Mouse (Mus musculus) heart, embryonic 14.5 days (tissue): ENCODE measurements at regions not wholly inside any gene's neighbourhood (a gene's known extent, or its start where the extent isn't known, plus 50 kb on each side); places are given as distances from the start of the nearest gene placed in this dataset.
"Not testable (repeated sequence)": the region's sequence is repeated elsewhere in the genome, so short reads cannot be mapped to it uniquely, and the experiment has no call there.

Experiments used
- ATAC-seq: fragments of 200-750 bp; cut with Nextera tagmentation; 2 replicates; pipeline ENCODE4 v1.8.0; 2017; ENCODE audit warnings: low read depth, moderate TSS enrichment; ENCODE audit not compliant: insufficient number of reproducible peaks, insufficient read depth, low FRiP score
- H3K27ac ChIP-seq, 2 experiments: fragments of 200-500 bp in 1 of 2; fragments of 300-500 bp in 1 of 2; sonication (generic) in 1 of 2; replicated peaks in 1 of 2; 2 replicates each; pipeline ENCODE4 v1.5.1; 2012 to 2014; ENCODE audit warnings: low read depth in 2 of 2, low read length in 2 of 2, control low read depth in 1 of 2, mild to moderate bottlenecking in 1 of 2, mixed read lengths in 1 of 2; ENCODE audit not compliant: control insufficient read depth in 1 of 2, insufficient read depth in 1 of 2
- H3K27me3 ChIP-seq: fragments of 300-500 bp; sonication (generic); 2 replicates; pipeline ENCODE4 v1.6.1; 2014; ENCODE audit warnings: mild to moderate bottlenecking, low read length, control low read depth; ENCODE audit not compliant: control insufficient read depth, insufficient read depth
- H3K36me3 ChIP-seq: fragments of 300-500 bp; sonication (generic); 2 replicates; pipeline ENCODE4 v1.6.1; 2014; ENCODE audit warnings: mild to moderate bottlenecking, control low read depth, low read length, mixed read lengths; ENCODE audit not compliant: control insufficient read depth, insufficient read depth
- H3K4me1 ChIP-seq, 2 experiments: fragments of 200-500 bp in 1 of 2; fragments of 300-500 bp in 1 of 2; sonication (generic) in 1 of 2; 2 replicates each; pipeline ENCODE4 v1.6.1; 2012 to 2014; ENCODE audit warnings: low read length in 2 of 2, control low read depth in 1 of 2, mixed read lengths in 1 of 2; ENCODE audit not compliant: control insufficient read depth in 2 of 2, insufficient read depth in 2 of 2
- H3K4me2 ChIP-seq: fragments of 300-500 bp; sonication (generic); 2 replicates; pipeline ENCODE4 v1.6.1; 2014; ENCODE audit warnings: mild to moderate bottlenecking, low read length
- H3K4me3 ChIP-seq, 2 experiments: fragments of 200-500 bp in 1 of 2; fragments of 300-500 bp in 1 of 2; sonication (generic) in 1 of 2; 2 replicates each; pipeline ENCODE4 v1.5.1; 2012 to 2014; ENCODE audit warnings: low read length in 2 of 2, mild to moderate bottlenecking in 2 of 2, control low read depth in 1 of 2, low read depth in 1 of 2, moderate library complexity in 1 of 2; ENCODE audit not compliant: control insufficient read depth in 1 of 2, insufficient read depth in 1 of 2
- H3K9ac ChIP-seq: fragments of 300-500 bp; sonication (generic); 2 replicates; pipeline ENCODE4 v1.6.1; 2014; ENCODE audit warnings: mild to moderate bottlenecking, low read length
- H3K9me3 ChIP-seq: fragments of 300-500 bp; sonication (generic); 2 replicates; pipeline ENCODE4 v1.6.1; 2016; ENCODE audit warnings: low read length, control low read depth; ENCODE audit not compliant: control insufficient read depth
- WGBS: fragments of 180-500 bp; shearing (Covaris S2); extraction: QIAGEN DNeasy Blood & Tissue Kit; methylation state at CpG from one replicate; pipeline ENCODE4 v1.1.7; 2014; 5-methylcytosine and 5-hydroxymethylcytosine counted together

- ATAC-seq, result no peak
- Histone ChIP-seq H3K27me3 (no peaks in the 10 kb centered on the region), H3K9me3 (peaks cover 5% of the 10 kb centered on the region; the same call in 1 of the 2 replicates), H3K4me2 (no peak overlapping the region), H3K36me3 (no peaks in the 10 kb centered on the region), H3K9ac (no peak overlapping the region), H3K27ac (no peak overlapping the region), H3K4me3 (no peak overlapping the region), H3K4me1 (no peaks in the 10 kb centered on the region)
- 70% methylated on average over 5 of the region's 5 CpGs for WGBS
These were observed 74.8 kb upstream of the Alkbh8 start for GRCm38 (mm10) chr9:3260181-3260580.

- Histone ChIP-seq H3K27ac (no peak overlapping the region), H3K27me3 (no peaks in the 10 kb centered on the region), H3K9me3 (peaks cover 5% of the 10 kb centered on the region; the same call in 1 of the 2 replicates), H3K4me3 (no peak overlapping the region), H3K4me2 (no peak overlapping the region), H3K4me1 (no peaks in the 10 kb centered on the region), H3K9ac (no peak overlapping the region), H3K36me3 (no peaks in the 10 kb centered on the region)
- 77% methylated on average over 2 of the region's 2 CpGs for WGBS
- no peak for ATAC-seq
These were observed 74.1 kb upstream of the Alkbh8 start for GRCm38 (mm10) chr9:3260860-3261259.

GRCm38 (mm10) chr9:3264467-3264866, 70.5 kb upstream of the Alkbh8 start:
- no peak overlapping the region for H3K4me2 ChIP-seq

GRCm38 (mm10) chr9:3280496-3280895, 54.4 kb upstream of the Alkbh8 start:
- not testable (repeated sequence) for H3K36me3 ChIP-seq, H3K4me1 ChIP-seq, H3K27ac ChIP-seq, H3K4me3 ChIP-seq, H3K27me3 ChIP-seq, H3K9ac ChIP-seq, H3K4me2 ChIP-seq, ATAC-seq
- H3K9me3 ChIP-seq, result peaks cover 15% of the 10 kb centered on the region; the same call in 1 of the 2 replicates
- WGBS, result 72% methylated on average over 8 of the region's 8 CpGs

More at GRCm38 (mm10) chr9:3264467-3264866, 70.5 kb upstream of the Alkbh8 start:
- ATAC-seq, result no peak
- Histone ChIP-seq H3K36me3 (no peaks in the 10 kb centered on the region), H3K4me3 (no peak overlapping the region), H3K9ac (no peak overlapping the region), H3K27ac (no peak overlapping the region), H3K9me3 (peaks cover 16% of the 10 kb centered on the region), H3K4me1 (no peaks in the 10 kb centered on the region), H3K27me3 (no peaks in the 10 kb centered on the region)

- not testable (repeated sequence) for H3K4me1 ChIP-seq, H3K4me3 ChIP-seq, H3K9me3 ChIP-seq, H3K9ac ChIP-seq, H3K36me3 ChIP-seq, H3K27ac ChIP-seq, H3K4me2 ChIP-seq, ATAC-seq, H3K27me3 ChIP-seq
- 82% methylated on average over 3 of the region's 3 CpGs for WGBS
These were observed 53.0 kb upstream of the Alkbh8 start for GRCm38 (mm10) chr9:3281906-3282305.

- not testable (repeated sequence) for H3K4me3 ChIP-seq, H3K9ac ChIP-seq, H3K4me1 ChIP-seq, H3K36me3 ChIP-seq, H3K27ac ChIP-seq, ATAC-seq, H3K27me3 ChIP-seq, H3K4me2 ChIP-seq, H3K9me3 ChIP-seq
- 77% methylated on average over 9 of the region's 9 CpGs for WGBS
These were observed 51.6 kb upstream of the Alkbh8 start for GRCm38 (mm10) chr9:3283381-3283780.
